Mouse (Mus musculus) gonadal fat pad, adult 2 months (tissue): ENCODE data around the gene Mroh2a. TPM values are rescaled to one million over a fixed set of nuclear protein-coding genes. Genes with fewer than 3 reads are reported as not detected.

ENCODE experiments used
- DNase-seq: peaks from one replicate; pipeline ENCODE4 v3.0.0-alpha.2; 2012; ENCODE audit warnings: low read depth
- polyA plus RNA-seq: library from polyadenylated mRNA; depleted of rRNA; stranded (reverse); fragments of >200 nt; gene quantifications from 2 replicates; pipeline ENCODE4 v1.2.3, GENCODE M21; 2012; rRNA removed

The Mroh2a gene
- 52.3 and 83.6 TPM in 2 replicates for polyA plus RNA-seq

- no peak for DNase-seq
Measured at GRCm38 (mm10) chr1:88226670-88227379, at the start of gene Mroh2a. Gene Mroh2a (plus strand): TSS chr1:88226986.

DNA sequence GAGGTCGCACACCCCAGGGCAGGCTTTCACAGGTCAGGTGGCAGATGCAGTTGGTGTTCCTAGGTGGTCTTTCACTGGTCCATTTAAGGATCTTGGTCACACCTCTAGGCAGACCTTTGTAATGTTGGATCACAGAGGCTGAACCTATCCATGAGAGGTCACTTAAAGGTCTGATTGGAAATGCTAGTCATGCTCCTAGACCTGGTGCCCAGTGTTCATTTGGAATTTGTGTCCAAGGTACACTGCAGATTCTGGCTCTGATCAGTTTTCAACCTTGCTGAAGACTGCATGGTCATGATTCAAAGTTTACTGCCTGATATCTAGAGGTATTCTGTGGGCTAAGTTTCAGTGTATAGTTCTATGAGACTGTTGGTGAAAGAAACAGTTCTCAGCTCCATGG is 47.1 kb upstream of the Mroh2a start:
- DNase-seq = no peak

DNA sequence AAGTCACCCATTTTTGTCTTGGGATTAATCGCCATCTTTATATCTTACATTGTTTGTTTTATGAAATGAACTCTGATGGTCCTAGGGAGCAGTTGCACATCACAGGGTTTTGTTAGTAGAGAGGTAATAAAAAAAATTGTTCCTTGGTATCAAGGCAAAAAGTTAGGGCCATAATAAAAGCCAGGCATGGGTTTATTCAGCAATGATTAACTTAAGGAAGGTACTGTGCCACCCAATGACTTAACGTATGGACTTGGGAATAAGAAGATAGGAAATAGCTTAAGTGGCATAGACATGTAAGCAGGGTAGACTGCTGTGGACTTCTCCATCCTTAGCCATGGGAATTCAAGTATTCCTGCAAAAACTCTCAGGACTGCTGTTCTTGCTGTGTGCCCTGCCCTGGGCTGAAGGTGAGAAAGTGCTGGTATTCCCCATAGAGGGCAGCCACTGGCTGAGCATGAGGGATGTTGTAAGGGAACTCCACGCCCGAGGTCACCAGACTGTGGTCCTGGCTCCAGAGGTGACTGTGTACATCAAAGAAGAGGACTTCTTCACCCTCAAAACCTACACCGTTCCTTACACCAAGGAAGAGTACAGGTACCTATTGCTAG is 40.4 kb upstream of the Mroh2a start:
- no peak for DNase-seq

DNA sequence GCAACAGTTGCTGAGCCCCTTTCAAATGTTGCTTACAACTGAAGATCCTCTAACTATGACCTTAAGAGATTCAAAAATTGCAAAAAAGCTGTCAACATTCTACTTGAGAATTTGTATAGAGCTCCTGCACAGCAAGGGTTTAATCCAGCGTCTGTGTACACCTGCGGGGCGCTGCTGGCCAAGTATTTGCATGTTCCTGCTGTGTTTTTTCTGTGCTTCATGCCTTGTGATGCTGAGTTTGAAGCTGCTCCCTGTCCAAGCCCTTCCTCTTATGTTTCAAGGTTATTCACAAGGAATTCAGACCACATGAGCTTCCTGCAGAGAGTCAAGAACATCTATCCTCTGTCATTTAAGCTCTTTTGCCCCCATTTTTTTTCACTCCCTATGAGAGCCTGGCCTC is 34.6 kb upstream of the Mroh2a start:
- no peak for DNase-seq

GRCm38 (mm10) chr1:88195687-88196086 is 31.1 kb upstream of the Mroh2a start:
- DNase-seq = no peak

DNA sequence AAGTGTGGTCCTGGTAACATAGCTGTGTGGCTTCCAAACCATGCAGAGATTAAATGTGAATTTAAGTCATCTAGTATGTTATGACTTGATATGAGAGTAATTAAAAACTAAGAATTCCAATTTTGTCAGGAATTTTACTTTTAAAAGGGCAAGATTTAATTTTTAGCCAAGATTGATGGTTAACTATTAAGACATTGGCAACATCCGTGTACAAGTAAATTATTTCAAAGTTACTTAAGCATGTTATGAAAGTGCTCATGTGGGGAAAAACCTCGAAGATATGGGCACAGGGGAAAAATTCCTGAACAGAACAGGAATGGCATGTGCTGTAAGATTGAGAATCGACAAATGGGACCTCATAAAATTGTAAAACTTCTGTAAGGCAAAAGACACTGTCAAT is 29.3 kb upstream of the Mroh2a start:
- DNase-seq = no peak

GRCm38 (mm10) chr1:88199996-88200395 is 26.8 kb upstream of the Mroh2a start:
- DNase-seq = no peak

DNA sequence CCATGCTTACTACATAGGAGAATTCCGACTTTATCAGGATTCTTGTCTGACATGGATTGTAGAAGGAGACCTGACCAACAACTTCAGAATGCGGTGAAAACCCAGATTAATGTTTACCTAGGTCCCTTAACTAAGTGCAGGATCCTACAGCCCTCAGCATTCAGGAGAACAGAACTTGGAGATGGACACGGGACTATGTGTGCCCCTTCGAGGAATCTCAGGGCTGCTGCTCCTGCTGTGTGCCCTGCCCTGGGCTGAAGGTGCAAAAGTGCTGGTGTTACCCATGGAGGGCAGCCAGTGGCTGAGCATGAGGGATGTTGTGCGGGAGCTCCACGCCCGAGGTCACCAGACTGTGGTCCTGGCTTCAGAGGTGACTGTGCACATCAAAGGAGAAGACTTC is 26.3 kb upstream of the Mroh2a start, which contains the start of gene Ugt1a2:
TSS of gene Ugt1a2 (plus strand) at position 146 of the 400 bp plus-strand sequence.
- no peak for DNase-seq

DNA sequence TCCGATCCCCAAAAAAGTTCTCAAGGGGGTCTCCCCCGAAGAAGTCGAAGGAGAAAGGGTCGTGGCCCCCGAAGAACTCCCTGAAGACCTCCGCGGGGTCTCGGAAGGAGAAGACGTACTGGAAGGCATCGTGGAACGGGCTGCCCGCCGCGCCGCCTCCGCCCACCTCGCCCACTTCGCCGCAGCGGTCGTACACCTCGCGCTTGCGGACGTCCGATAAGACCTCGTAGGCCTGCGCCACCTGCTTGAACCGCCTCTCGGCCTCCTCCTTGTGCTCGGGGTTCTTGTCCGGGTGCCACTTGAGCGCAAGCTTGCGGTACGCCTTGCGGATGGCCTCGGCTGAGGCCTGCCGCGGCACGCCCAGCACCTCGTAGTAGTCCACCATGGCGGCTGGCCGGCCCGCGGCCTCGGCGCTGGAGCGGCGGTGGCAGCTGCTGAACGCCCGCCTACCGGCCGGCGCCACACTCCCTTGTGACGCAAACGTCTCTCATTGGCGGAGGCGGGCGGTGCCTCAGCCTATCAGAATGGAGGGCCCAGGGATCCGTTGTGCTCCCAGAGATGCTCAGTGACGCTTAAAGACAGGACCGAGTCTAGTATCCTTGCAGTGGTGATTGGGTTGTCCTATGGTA is 21.4 kb upstream of the Mroh2a start, which contains the start of gene Dnajb3:
TSS of gene Dnajb3 (minus strand) at position 489 of the 629 bp plus-strand sequence.
- no peak for DNase-seq

- DNase-seq = no peak
Measured at GRCm38 (mm10) chr1:88206843-88207479, 19.8 kb upstream of the Mroh2a start.

GRCm38 (mm10) chr1:88211812-88212211 is 15.0 kb upstream of the Mroh2a start, which contains the start of gene Ugt1a1:
Gene Ugt1a1 (plus strand): TSS chr1:88211959.
- peak; percentile 99 for DNase-seq

- no peak for DNase-seq
Measured at GRCm38 (mm10) chr1:88212341-88213045, 14.3 kb upstream of the Mroh2a start.

DNA sequence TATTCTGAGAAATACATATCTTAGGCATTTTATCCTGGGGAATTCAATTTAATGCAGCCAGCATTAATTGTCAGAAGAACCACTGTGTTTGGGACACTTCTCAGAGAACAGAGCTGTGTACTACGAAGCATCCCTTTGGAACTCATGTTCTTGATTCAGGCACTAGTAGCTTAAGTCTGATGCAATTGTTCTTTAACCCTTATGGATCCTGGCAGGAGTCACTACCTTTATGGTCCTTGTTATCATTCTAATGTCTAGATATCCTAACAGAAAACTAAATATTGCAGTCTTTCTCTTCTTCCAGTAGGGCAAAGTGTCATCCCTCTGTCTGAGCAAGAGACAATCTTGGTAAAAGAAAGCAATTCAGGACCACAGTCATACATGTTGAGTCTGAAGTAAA is 13.7 kb upstream of the Mroh2a start:
- DNase-seq = no peak

DNA sequence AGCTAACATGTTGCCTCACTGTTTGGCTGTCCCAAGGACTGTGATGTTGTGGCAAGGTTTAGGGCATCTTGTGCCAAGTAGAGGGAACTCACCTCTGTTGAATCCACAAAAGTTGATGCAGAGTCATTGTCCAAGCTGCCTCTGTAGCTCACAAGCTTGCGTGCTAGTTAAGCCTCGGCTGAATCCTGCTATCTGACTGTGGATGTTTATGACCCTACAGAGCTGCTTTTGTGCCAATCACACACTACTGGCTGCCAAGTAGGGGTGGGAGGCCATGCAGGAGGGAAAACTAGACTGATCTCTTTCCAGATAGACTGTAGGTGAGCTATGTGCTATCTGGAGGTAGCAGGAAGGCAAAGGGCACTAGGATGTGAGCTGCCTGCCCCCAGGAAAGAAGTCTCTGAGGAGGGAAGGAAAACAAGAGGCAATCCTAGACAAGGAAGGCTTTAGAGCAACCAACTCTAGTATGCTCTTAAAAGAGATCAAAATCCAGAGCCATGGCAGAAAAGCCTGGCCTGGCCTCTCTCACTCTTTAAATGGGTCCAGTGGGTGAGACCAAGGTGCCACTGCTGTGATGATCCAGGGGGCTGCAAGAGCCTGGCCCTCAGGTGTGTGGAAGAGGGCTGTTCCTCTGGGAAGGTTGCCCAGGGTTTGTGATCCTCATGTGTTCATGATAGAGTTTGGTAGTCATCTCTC is 12.9 kb upstream of the Mroh2a start:
- DNase-seq = no peak

GRCm38 (mm10) chr1:88214462-88214952 is 12.3 kb upstream of the Mroh2a start:
- no peak for DNase-seq

GRCm38 (mm10) chr1:88215466-88216380 is 11.1 kb upstream of the Mroh2a start:
- no peak for DNase-seq

- DNase-seq = no peak
Measured at GRCm38 (mm10) chr1:88216551-88216950, 10.2 kb upstream of the Mroh2a start.

- DNase-seq = no peak
Measured at GRCm38 (mm10) chr1:88217144-88217543, 9.6 kb upstream of the Mroh2a start.

DNA sequence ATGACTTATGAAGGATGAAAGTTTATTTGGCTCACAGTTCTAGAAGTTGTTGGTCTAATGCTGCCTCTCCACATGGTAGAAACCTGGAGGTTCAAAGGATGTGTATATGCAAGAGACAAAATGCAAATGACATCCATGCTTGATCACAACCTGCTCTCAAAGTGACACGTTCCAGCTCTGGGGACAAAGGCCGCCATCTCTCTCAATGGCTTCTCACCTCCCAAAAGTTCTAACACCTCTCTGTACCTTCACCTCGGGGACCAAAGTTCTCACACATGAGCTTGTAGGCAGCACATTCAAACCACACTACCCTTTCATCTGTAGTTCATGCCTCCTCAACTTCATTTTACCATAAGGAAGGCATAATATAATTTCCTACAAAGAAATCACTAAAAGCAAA is 9.2 kb upstream of the Mroh2a start:
- no peak for DNase-seq

- DNase-seq = no peak
Measured at GRCm38 (mm10) chr1:88218051-88218450, 8.7 kb upstream of the Mroh2a start.
